Mouse (Mus musculus): ENCODE results near the gene Dnajb6. TPM values are rescaled to one million over a fixed set of nuclear protein-coding genes. Genes with fewer than 3 reads are reported as not detected.
"Not testable (repeated sequence)": the region's sequence is repeated elsewhere in the genome, so short reads cannot be mapped to it uniquely, and the experiment has no call there.

Gene Dnajb6
- polyA plus RNA-seq (2015; fragmentation: Nextera tagmentation; extraction: Ambion mirVana): 154 and 161 TPM in 2 replicates

- H3K36me3 ChIP-seq: no peaks in the 10 kb centered on the region
- peak within 1 kb of the TSS; percentile 99 for H3K4me3 ChIP-seq
- H3K9ac ChIP-seq: peak within 1 kb of the TSS; percentile 97
- peak; percentile 94 for ATAC-seq (ENCODE audit: low FRiP score, low read depth)
- WGBS: under 1% methylated on average over 46 of the region's 46 CpGs
- H3K4me2 ChIP-seq (replicated peaks): peak within 1 kb of the TSS; percentile 83
- H3K4me1 ChIP-seq: peaks cover 18% of the 10 kb centered on the region
- no peaks in the 10 kb centered on the region for H3K27me3 ChIP-seq
- H3K9me3 ChIP-seq: no peaks in the 10 kb centered on the region
- H3K27ac ChIP-seq: peak within 1 kb of the TSS; percentile 96
Measured at GRCm38 (mm10) chr5:29735557-29736061, at the start of gene Dnajb6, which contains the start of gene Gm5129. TSS of gene Dnajb6 (plus strand) at chr5:29735688. TSS of gene Gm5129 (minus strand) at chr5:29735936.

GRCm38 (mm10) chr5:29687671-29688070 is 47.8 kb upstream of the Dnajb6 start:
- Histone ChIP-seq H3K27ac (no peak overlapping the region), H3K9ac (no peak overlapping the region), H3K36me3 (peaks cover under 1% of the 10 kb centered on the region; the same call in 1 of the 2 replicates), H3K4me1 (no peaks in the 10 kb centered on the region), H3K4me2 (replicated peaks) (no peak overlapping the region), H3K27me3 (no peaks in the 10 kb centered on the region), H3K9me3 (no peaks in the 10 kb centered on the region), H3K4me3 (no peak overlapping the region)
- 53% methylated on average over 3 of the region's 3 CpGs for WGBS
- ATAC-seq (ENCODE audit: low FRiP score, low read depth): no peak; the same call in 1 of the 2 replicates

GRCm38 (mm10) chr5:29688352-29688751 is 47.1 kb upstream of the Dnajb6 start:
- Histone ChIP-seq H3K27ac (no peak overlapping the region), H3K9ac (no peak overlapping the region), H3K4me1 (no peaks in the 10 kb centered on the region), H3K36me3 (no peaks in the 10 kb centered on the region), H3K4me2 (replicated peaks) (no peak overlapping the region), H3K4me3 (no peak overlapping the region), H3K27me3 (no peaks in the 10 kb centered on the region), H3K9me3 (no peaks in the 10 kb centered on the region)
- ATAC-seq (ENCODE audit: low FRiP score, low read depth): no peak
- WGBS: 57% methylated on average over 7 of the region's 7 CpGs

- ATAC-seq (ENCODE audit: low FRiP score, low read depth): no peak
- 87% methylated on average over 4 of the region's 4 CpGs for WGBS
- H3K27me3 ChIP-seq: no peaks in the 10 kb centered on the region
Measured at GRCm38 (mm10) chr5:29698493-29698892, 37.0 kb upstream of the Dnajb6 start.

GRCm38 (mm10) chr5:29699520-29700202 is 35.8 kb upstream of the Dnajb6 start:
- H3K4me2 ChIP-seq (replicated peaks): no peak overlapping the region
- H3K36me3 ChIP-seq: no peaks in the 10 kb centered on the region
- no peaks in the 10 kb centered on the region for H3K4me1 ChIP-seq
- no peak for ATAC-seq (ENCODE audit: low FRiP score, low read depth)
- no peak overlapping the region for H3K9ac ChIP-seq
- no peaks in the 10 kb centered on the region for H3K9me3 ChIP-seq
- 82% methylated on average over 2 of the region's 2 CpGs for WGBS
- no peaks in the 10 kb centered on the region for H3K27me3 ChIP-seq
- no peak overlapping the region for H3K4me3 ChIP-seq
- no peak overlapping the region for H3K27ac ChIP-seq

More at GRCm38 (mm10) chr5:29698493-29698892, 37.0 kb upstream of the Dnajb6 start:
- H3K4me2 ChIP-seq (replicated peaks): no peak overlapping the region
- no peak overlapping the region for H3K27ac ChIP-seq
- H3K9me3 ChIP-seq: no peaks in the 10 kb centered on the region
- H3K36me3 ChIP-seq: no peaks in the 10 kb centered on the region
- no peak overlapping the region for H3K9ac ChIP-seq
- H3K4me1 ChIP-seq: no peaks in the 10 kb centered on the region
- H3K4me3 ChIP-seq: no peak overlapping the region

GRCm38 (mm10) chr5:29707241-29707640 is 28.2 kb upstream of the Dnajb6 start:
- Histone ChIP-seq H3K4me3 (no peak overlapping the region), H3K27ac (no peak overlapping the region), H3K4me1 (peaks cover 10% of the 10 kb centered on the region), H3K9ac (no peak overlapping the region), H3K9me3 (no peaks in the 10 kb centered on the region), H3K36me3 (no peaks in the 10 kb centered on the region), H3K27me3 (no peaks in the 10 kb centered on the region), H3K4me2 (replicated peaks) (no peak overlapping the region)
- 87% methylated on average over 4 of the region's 4 CpGs for WGBS
- ATAC-seq (ENCODE audit: low FRiP score, low read depth): no peak

GRCm38 (mm10) chr5:29708258-29708657 is 27.2 kb upstream of the Dnajb6 start:
- H3K27ac ChIP-seq: 0 out of 2 replicates have a peak overlapping the region, but pooled peaks have one; percentile 28
- no peaks in the 10 kb centered on the region for H3K9me3 ChIP-seq
- no peak overlapping the region for H3K4me3 ChIP-seq
- peaks cover 10% of the 10 kb centered on the region for H3K4me1 ChIP-seq
- no peaks in the 10 kb centered on the region for H3K27me3 ChIP-seq
- no peak overlapping the region for H3K4me2 ChIP-seq (replicated peaks)
- 12% methylated on average over 5 of the region's 5 CpGs for WGBS
- no peak overlapping the region for H3K9ac ChIP-seq
- no peaks in the 10 kb centered on the region for H3K36me3 ChIP-seq
- peak; percentile 64; the same call in 1 of the 2 replicates for ATAC-seq (ENCODE audit: low FRiP score, low read depth)

GRCm38 (mm10) chr5:29711631-29712030 is 23.9 kb upstream of the Dnajb6 start:
- H3K9ac ChIP-seq: no peak overlapping the region
- no peak overlapping the region for H3K4me3 ChIP-seq
- peaks cover 10% of the 10 kb centered on the region for H3K4me1 ChIP-seq
- H3K36me3 ChIP-seq: no peaks in the 10 kb centered on the region
- no peak for ATAC-seq (ENCODE audit: low FRiP score, low read depth)
- no peak overlapping the region for H3K27ac ChIP-seq
- no peaks in the 10 kb centered on the region for H3K9me3 ChIP-seq
- no peaks in the 10 kb centered on the region for H3K27me3 ChIP-seq
- no peak overlapping the region for H3K4me2 ChIP-seq (replicated peaks)

GRCm38 (mm10) chr5:29712906-29713305 is 22.6 kb upstream of the Dnajb6 start:
- Histone ChIP-seq H3K36me3 (no peaks in the 10 kb centered on the region), H3K4me1 (peaks cover 7% of the 10 kb centered on the region), H3K4me3 (no peak overlapping the region), H3K27ac (no peak overlapping the region), H3K9me3 (no peaks in the 10 kb centered on the region), H3K9ac (no peak overlapping the region), H3K4me2 (replicated peaks) (no peak overlapping the region), H3K27me3 (no peaks in the 10 kb centered on the region)
- ATAC-seq (ENCODE audit: low FRiP score, low read depth): no peak
- WGBS: 43% methylated on average over 1 of the region's 1 CpGs

GRCm38 (mm10) chr5:29721159-29721558 is 14.3 kb upstream of the Dnajb6 start:
- H3K27ac ChIP-seq: no peak overlapping the region
- 14% methylated on average over 1 of the region's 1 CpGs for WGBS
- H3K27me3 ChIP-seq: no peaks in the 10 kb centered on the region
- H3K36me3 ChIP-seq: no peaks in the 10 kb centered on the region
- H3K9ac ChIP-seq: no peak overlapping the region
- no peak overlapping the region for H3K4me2 ChIP-seq (replicated peaks)
- no peak overlapping the region for H3K4me3 ChIP-seq
- ATAC-seq (ENCODE audit: low FRiP score, low read depth): no peak
- H3K9me3 ChIP-seq: no peaks in the 10 kb centered on the region
- H3K4me1 ChIP-seq: no peaks in the 10 kb centered on the region

- H3K4me1 ChIP-seq: no peaks in the 10 kb centered on the region
- WGBS: 89% methylated on average over 2 of the region's 2 CpGs
Measured at GRCm38 (mm10) chr5:29725369-29725768, 10.1 kb upstream of the Dnajb6 start.

GRCm38 (mm10) chr5:29726070-29726469 is 9.4 kb upstream of the Dnajb6 start:
- not testable (repeated sequence) for H3K27ac ChIP-seq; H3K9me3 ChIP-seq; ATAC-seq (ENCODE audit: low FRiP score, low read depth); H3K4me1 ChIP-seq; H3K9ac ChIP-seq; H3K36me3 ChIP-seq; H3K4me3 ChIP-seq; H3K27me3 ChIP-seq; H3K4me2 ChIP-seq (replicated peaks)
- 90% methylated on average over 5 of the region's 5 CpGs for WGBS

More at GRCm38 (mm10) chr5:29725369-29725768, 10.1 kb upstream of the Dnajb6 start:
- Histone ChIP-seq H3K27me3 (no peaks in the 10 kb centered on the region), H3K9me3 (no peaks in the 10 kb centered on the region), H3K4me2 (replicated peaks) (no peak overlapping the region), H3K27ac (no peak overlapping the region), H3K36me3 (no peaks in the 10 kb centered on the region), H3K9ac (no peak overlapping the region), H3K4me3 (no peak overlapping the region)
- no peak for ATAC-seq (ENCODE audit: low FRiP score, low read depth)
